Mouse (Mus musculus): ENCODE measurements around the gene Phkb. TPM values are rescaled to one million over a fixed set of nuclear protein-coding genes. Genes with fewer than 3 reads are reported as not detected.

Phkb gene
- polyA plus RNA-seq, 1 experiment from 2014 or later = 10.4 TPM

GRCm38 (mm10) chr8:85871660-85872059 is 30.9 kb downstream of the Phkb start:
- Histone ChIP-seq H3K4me2 (ENCODE audit: low read depth, low read length) (no peak overlapping the region), H3K36me3 (replicated peaks; ENCODE audit: insufficient read depth, low read length) (no peaks in the 10 kb centered on the region), H3K9me3 (ENCODE audit: low read length) (no peaks in the 10 kb centered on the region), H3K27me3 (ENCODE audit: insufficient read depth, low read length) (no peaks in the 10 kb centered on the region), H3K4me3 (ENCODE audit: low read depth, low read length) (no peak overlapping the region), H3K4me1 (ENCODE audit: insufficient read depth) (no peaks in the 10 kb centered on the region), H3K27ac (ENCODE audit: low read depth) (no peak overlapping the region), H3K9ac (replicated peaks) (no peak overlapping the region)
- no peak for ATAC-seq
- DNase-seq = no peak
- no peak for TF ChIP-seq CTCF (IDR thresholded peaks at IDR 0.05; ENCODE audit: low read depth)
- no peak for TF ChIP-seq EP300 (IDR thresholded peaks at IDR 0.05; ENCODE audit: low read depth)
- WGBS (ENCODE audit: insufficient replicate concordance) = 62% methylated on average over 2 of the region's 2 CpGs

- Histone ChIP-seq H3K4me1 (ENCODE audit: insufficient read depth) (no peaks in the 10 kb centered on the region), H3K36me3 (replicated peaks; ENCODE audit: insufficient read depth, low read length) (peaks cover 4% of the 10 kb centered on the region), H3K9me3 (ENCODE audit: low read length) (no peaks in the 10 kb centered on the region), H3K27me3 (ENCODE audit: insufficient read depth, low read length) (no peaks in the 10 kb centered on the region), H3K9ac (replicated peaks) (no peak overlapping the region), H3K27ac (ENCODE audit: low read depth) (no peak overlapping the region), H3K4me2 (ENCODE audit: low read depth, low read length) (no peak overlapping the region), H3K4me3 (ENCODE audit: low read depth, low read length) (no peak overlapping the region)
- WGBS (ENCODE audit: insufficient replicate concordance) = 73% methylated on average over 8 of the region's 8 CpGs
- DNase-seq (no peak), ATAC-seq (no peak)
- TF ChIP-seq CTCF (IDR thresholded peaks at IDR 0.05; ENCODE audit: low read depth) (no peak), EP300 (IDR thresholded peaks at IDR 0.05; ENCODE audit: low read depth) (no peak)
Observed at GRCm38 (mm10) chr8:85877976-85878375, 37.2 kb downstream of the Phkb start.

GRCm38 (mm10) chr8:85879624-85880023 is 38.9 kb downstream of the Phkb start:
- H3K9me3 ChIP-seq (ENCODE audit: low read length) = no peaks in the 10 kb centered on the region
- no peaks in the 10 kb centered on the region for H3K27me3 ChIP-seq (ENCODE audit: insufficient read depth, low read length)
- no peak overlapping the region for H3K4me2 ChIP-seq (ENCODE audit: low read depth, low read length)
- no peaks in the 10 kb centered on the region for H3K4me1 ChIP-seq (ENCODE audit: insufficient read depth)
- TF ChIP-seq EP300 (IDR thresholded peaks at IDR 0.05; ENCODE audit: low read depth) (no peak), CTCF (IDR thresholded peaks at IDR 0.05; ENCODE audit: low read depth) (no peak)
- ATAC-seq (no peak), DNase-seq (no peak)
- H3K27ac ChIP-seq (ENCODE audit: low read depth) = no peak overlapping the region
- H3K4me3 ChIP-seq (ENCODE audit: low read depth, low read length) = no peak overlapping the region
- no peak overlapping the region for H3K9ac ChIP-seq (replicated peaks)
- 72% methylated on average over 7 of the region's 7 CpGs for WGBS (ENCODE audit: insufficient replicate concordance)
- peaks cover 5% of the 10 kb centered on the region for H3K36me3 ChIP-seq (replicated peaks; ENCODE audit: insufficient read depth, low read length)

DNA sequence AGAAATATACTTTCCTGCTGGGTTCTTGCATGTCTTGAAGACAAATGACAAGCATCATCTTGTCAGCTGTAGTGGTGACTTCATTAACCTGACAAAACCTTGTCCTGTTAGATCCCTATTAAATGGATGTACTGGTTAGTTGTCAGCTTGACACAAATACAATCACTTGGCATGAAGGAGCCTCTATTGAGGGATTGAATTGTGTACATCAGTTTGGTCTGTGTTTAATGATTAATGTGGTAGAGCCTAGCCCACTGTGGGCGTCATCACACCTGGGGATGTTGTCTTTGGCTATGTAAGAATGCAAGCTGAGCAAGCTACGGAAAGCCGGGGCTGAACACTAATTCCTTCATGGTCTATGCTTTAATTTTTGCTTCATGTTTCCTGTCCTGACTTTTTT is 44.1 kb downstream of the Phkb start:
- H3K4me1 ChIP-seq (ENCODE audit: insufficient read depth) = no peaks in the 10 kb centered on the region
- peaks cover 7% of the 10 kb centered on the region for H3K36me3 ChIP-seq (replicated peaks; ENCODE audit: insufficient read depth, low read length)
- H3K4me3 ChIP-seq (ENCODE audit: low read depth, low read length) = no peak overlapping the region
- DNase-seq (no peak), ATAC-seq (no peak)
- no peak overlapping the region for H3K27ac ChIP-seq (ENCODE audit: low read depth)
- no peak overlapping the region for H3K4me2 ChIP-seq (ENCODE audit: low read depth, low read length)
- H3K9ac ChIP-seq (replicated peaks) = no peak overlapping the region
- 88% methylated on average over 3 of the region's 3 CpGs for WGBS (ENCODE audit: insufficient replicate concordance)
- H3K9me3 ChIP-seq (ENCODE audit: low read length) = no peaks in the 10 kb centered on the region
- no peaks in the 10 kb centered on the region for H3K27me3 ChIP-seq (ENCODE audit: insufficient read depth, low read length)
- TF ChIP-seq EP300 (IDR thresholded peaks at IDR 0.05; ENCODE audit: low read depth) = no peak
- no peak for TF ChIP-seq CTCF (IDR thresholded peaks at IDR 0.05; ENCODE audit: low read depth)

DNA sequence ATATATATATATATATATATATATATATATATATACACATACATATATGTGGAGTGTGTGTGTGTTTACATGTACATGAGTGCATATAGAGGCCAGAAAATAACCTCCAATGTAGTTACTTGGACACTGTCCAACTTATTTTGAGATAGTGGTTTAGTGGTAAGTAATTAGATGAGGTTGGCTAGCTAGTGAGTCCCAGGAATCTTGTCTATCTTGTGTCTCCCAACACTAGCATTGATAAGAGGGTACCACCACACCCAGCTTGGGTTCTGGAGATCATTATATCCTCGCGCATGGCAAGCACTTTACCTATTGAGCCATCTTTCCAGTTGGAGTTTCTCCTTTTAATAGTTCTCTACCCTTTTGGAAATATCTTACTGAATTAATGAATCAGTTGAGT is 56.9 kb downstream of the Phkb start:
- Histone ChIP-seq H3K4me2 (ENCODE audit: low read depth, low read length) (no peak overlapping the region), H3K4me3 (ENCODE audit: low read depth, low read length) (no peak overlapping the region), H3K4me1 (ENCODE audit: insufficient read depth) (no peaks in the 10 kb centered on the region), H3K9ac (replicated peaks) (no peak overlapping the region), H3K9me3 (ENCODE audit: low read length) (no peaks in the 10 kb centered on the region), H3K27ac (ENCODE audit: low read depth) (no peak overlapping the region), H3K36me3 (replicated peaks; ENCODE audit: insufficient read depth, low read length) (0 out of 2 replicates have a peak, but pooled peaks cover 7% of the 10 kb centered on the region), H3K27me3 (ENCODE audit: insufficient read depth, low read length) (no peaks in the 10 kb centered on the region)
- TF ChIP-seq CTCF (IDR thresholded peaks at IDR 0.05; ENCODE audit: low read depth) (no peak), EP300 (IDR thresholded peaks at IDR 0.05; ENCODE audit: low read depth) (no peak)
- ATAC-seq (no peak), DNase-seq (no peak)
- WGBS (ENCODE audit: insufficient replicate concordance) = 66% methylated on average over 2 of the region's 2 CpGs

- H3K4me2 ChIP-seq (ENCODE audit: low read depth, low read length) = no peak overlapping the region
- no peaks in the 10 kb centered on the region for H3K4me1 ChIP-seq (ENCODE audit: insufficient read depth)
- no peaks in the 10 kb centered on the region for H3K27me3 ChIP-seq (ENCODE audit: insufficient read depth, low read length)
- TF ChIP-seq CTCF (IDR thresholded peaks at IDR 0.05; ENCODE audit: low read depth) (no peak), EP300 (IDR thresholded peaks at IDR 0.05; ENCODE audit: low read depth) (no peak)
- H3K27ac ChIP-seq (ENCODE audit: low read depth) = no peak overlapping the region
- H3K36me3 ChIP-seq (replicated peaks; ENCODE audit: insufficient read depth, low read length) = no peaks in the 10 kb centered on the region
- H3K4me3 ChIP-seq (ENCODE audit: low read depth, low read length) = no peak overlapping the region
- H3K9ac ChIP-seq (replicated peaks) = no peak overlapping the region
- ATAC-seq = no peak
- no peaks in the 10 kb centered on the region for H3K9me3 ChIP-seq (ENCODE audit: low read length)
- DNase-seq = no peak
Observed at GRCm38 (mm10) chr8:85924991-85925390, 84.2 kb downstream of the Phkb start.

GRCm38 (mm10) chr8:85925574-85925973 is 84.8 kb downstream of the Phkb start:
- Histone ChIP-seq H3K27me3 (ENCODE audit: insufficient read depth, low read length) (no peaks in the 10 kb centered on the region), H3K36me3 (replicated peaks; ENCODE audit: insufficient read depth, low read length) (no peaks in the 10 kb centered on the region), H3K4me3 (ENCODE audit: low read depth, low read length) (no peak overlapping the region), H3K9me3 (ENCODE audit: low read length) (no peaks in the 10 kb centered on the region), H3K27ac (ENCODE audit: low read depth) (no peak overlapping the region), H3K4me1 (ENCODE audit: insufficient read depth) (no peaks in the 10 kb centered on the region), H3K9ac (replicated peaks) (no peak overlapping the region), H3K4me2 (ENCODE audit: low read depth, low read length) (no peak overlapping the region)
- WGBS (ENCODE audit: insufficient replicate concordance) = 84% methylated on average over 1 of the region's 1 CpGs
- TF ChIP-seq EP300 (IDR thresholded peaks at IDR 0.05; ENCODE audit: low read depth) = no peak
- TF ChIP-seq CTCF (IDR thresholded peaks at IDR 0.05; ENCODE audit: low read depth) = no peak
- DNase-seq (no peak), ATAC-seq (no peak)
